Mouse (Mus musculus): Measurements from ENCODE around the gene Ypel1. TPM values are rescaled to one million over a fixed set of nuclear protein-coding genes. Genes with fewer than 3 reads are reported as not detected.

The Ypel1 gene
- polyA plus RNA-seq, 1 experiment from 2014 or later, result 32.5 TPM

DNA sequence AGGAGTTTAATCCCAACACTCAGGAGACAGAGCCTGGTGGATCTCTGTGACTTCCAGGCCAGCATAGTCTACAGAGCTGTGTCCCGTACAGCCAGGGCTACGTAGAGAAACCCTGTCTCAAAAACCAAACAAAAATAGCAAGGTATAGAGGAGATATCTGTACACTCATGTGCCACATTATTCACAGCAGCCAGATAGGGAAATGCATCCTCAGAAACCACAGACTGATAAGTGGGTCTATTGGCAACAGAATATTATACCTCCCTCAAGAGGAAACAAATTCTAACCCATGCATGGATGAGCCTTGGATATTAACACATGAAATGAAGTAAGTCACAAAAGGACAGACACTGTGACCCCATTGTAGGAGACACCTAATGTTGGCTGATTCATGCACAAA, 1.9 kb upstream of the Ypel1 start:
- H3K4me3 ChIP-seq (replicated peaks; ENCODE audit: low read depth, low read length), result no peak overlapping the region
- no peaks in the 10 kb centered on the region for H3K36me3 ChIP-seq (ENCODE audit: insufficient read depth, low read length)
- H3K4me2 ChIP-seq (ENCODE audit: low read length), result no peak overlapping the region
- H3K9me3 ChIP-seq (replicated peaks; ENCODE audit: low read length), result no peaks in the 10 kb centered on the region
- TF ChIP-seq CTCF (IDR thresholded peaks at IDR 0.05; ENCODE audit: low read depth), result no peak
- ATAC-seq (replicated peaks; ENCODE audit: low FRiP score, low read depth) (no peak), DNase-seq (ENCODE audit: low spot score) (no peak)
- no peaks in the 10 kb centered on the region for H3K27me3 ChIP-seq (ENCODE audit: insufficient read depth, low read length)
- H3K4me1 ChIP-seq (replicated peaks; ENCODE audit: insufficient read depth, low read length), result no peaks in the 10 kb centered on the region
- no peak overlapping the region for H3K27ac ChIP-seq
- WGBS, result 87% methylated on average over 2 of the region's 2 CpGs
- H3K9ac ChIP-seq (ENCODE audit: low read depth, low read length), result no peak overlapping the region

DNA sequence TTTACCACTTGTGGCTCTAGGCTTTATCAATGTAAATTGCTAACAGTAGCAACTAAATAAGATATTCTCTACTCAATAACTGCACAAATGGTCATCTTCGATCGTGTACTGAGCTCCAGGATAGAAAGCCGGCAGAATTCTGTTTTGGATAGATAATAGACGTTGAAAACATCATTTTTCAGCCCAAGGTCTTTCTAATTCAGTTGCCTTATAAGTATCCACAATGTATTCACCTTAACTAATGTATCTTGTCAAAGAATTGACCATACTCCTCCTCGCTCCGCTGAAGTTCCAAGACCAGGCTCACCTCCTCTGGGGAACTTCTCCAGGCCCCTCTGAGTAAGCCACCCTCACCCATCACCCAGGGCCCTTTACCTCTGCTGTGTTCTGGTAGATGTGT, 1.2 kb downstream of the Ypel1 start:
- no peak for DNase-seq (ENCODE audit: low spot score)
- Histone ChIP-seq H3K9ac (ENCODE audit: low read depth, low read length) (no peak overlapping the region), H3K36me3 (ENCODE audit: insufficient read depth, low read length) (no peaks in the 10 kb centered on the region)

DNA sequence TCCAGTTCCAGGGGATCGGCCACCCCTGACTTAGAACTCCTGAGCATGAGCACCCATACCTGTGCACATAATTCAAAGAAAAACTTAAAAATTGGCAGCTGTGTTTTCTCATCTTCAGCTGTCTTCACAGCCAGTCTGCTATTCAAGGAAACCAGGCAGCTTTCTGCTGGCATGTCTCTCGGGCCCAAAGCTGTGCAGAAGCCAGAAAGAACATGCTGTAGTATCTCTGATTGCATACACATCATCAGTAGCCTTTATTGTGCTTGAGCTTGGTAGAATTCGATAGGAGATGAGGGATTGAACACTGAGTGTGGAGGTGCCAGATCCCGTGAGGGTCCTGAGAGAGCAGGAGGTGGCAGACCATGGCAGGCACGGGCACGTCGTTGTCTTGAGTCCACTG, 3.5 kb downstream of the Ypel1 start:
- Histone ChIP-seq H3K4me2 (ENCODE audit: low read length) (no peak overlapping the region), H3K4me3 (replicated peaks; ENCODE audit: low read depth, low read length) (no peak overlapping the region), H3K36me3 (ENCODE audit: insufficient read depth, low read length) (no peaks in the 10 kb centered on the region), H3K4me1 (replicated peaks; ENCODE audit: insufficient read depth, low read length) (no peaks in the 10 kb centered on the region), H3K9me3 (replicated peaks; ENCODE audit: low read length) (no peaks in the 10 kb centered on the region), H3K27ac (no peak overlapping the region), H3K9ac (ENCODE audit: low read depth, low read length) (no peak overlapping the region), H3K27me3 (ENCODE audit: insufficient read depth, low read length) (no peaks in the 10 kb centered on the region)
- no peak for TF ChIP-seq CTCF (IDR thresholded peaks at IDR 0.05; ENCODE audit: low read depth)
- 85% methylated on average over 7 of the region's 7 CpGs for WGBS
- ATAC-seq (replicated peaks; ENCODE audit: low FRiP score, low read depth), result no peak
- no peak for DNase-seq (ENCODE audit: low spot score)

More for the DNA sequence above, 1.2 kb downstream of the Ypel1 start:
- ATAC-seq (replicated peaks; ENCODE audit: low FRiP score, low read depth), result no peak
- no peak overlapping the region for H3K27ac ChIP-seq
- peak overlapping the region; percentile 89 for H3K4me2 ChIP-seq (ENCODE audit: low read length)
- no peak for TF ChIP-seq CTCF (IDR thresholded peaks at IDR 0.05; ENCODE audit: low read depth)
- no peaks in the 10 kb centered on the region for H3K4me1 ChIP-seq (replicated peaks; ENCODE audit: insufficient read depth, low read length)
- H3K27me3 ChIP-seq (ENCODE audit: insufficient read depth, low read length), result no peaks in the 10 kb centered on the region
- 48% methylated on average over 6 of the region's 6 CpGs for WGBS
- H3K4me3 ChIP-seq (replicated peaks; ENCODE audit: low read depth, low read length), result peak overlapping the region; percentile 80
- no peaks in the 10 kb centered on the region for H3K9me3 ChIP-seq (replicated peaks; ENCODE audit: low read length)

DNA sequence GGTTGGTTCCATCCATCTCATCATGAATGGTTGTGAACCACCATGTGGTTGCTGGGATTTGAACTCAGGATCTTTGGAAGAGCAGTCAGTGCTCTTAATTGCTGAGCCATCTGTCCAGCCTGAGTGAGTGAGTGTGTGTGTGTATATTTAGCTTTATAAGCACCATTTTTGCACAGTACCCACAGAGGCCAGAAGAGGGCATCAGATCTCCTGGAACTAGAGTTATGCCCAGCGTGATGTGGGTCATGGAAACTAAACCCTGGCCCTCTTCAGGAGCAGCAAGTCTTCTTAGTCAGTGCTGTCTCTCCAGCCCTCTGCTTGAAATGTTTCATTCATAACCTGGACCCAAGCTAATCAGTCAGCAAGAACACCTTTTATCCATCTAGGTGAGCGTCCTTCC, 6.8 kb downstream of the Ypel1 start:
- Histone ChIP-seq H3K4me1 (replicated peaks; ENCODE audit: insufficient read depth, low read length) (no peaks in the 10 kb centered on the region), H3K4me2 (ENCODE audit: low read length) (no peak overlapping the region), H3K27ac (no peak overlapping the region), H3K9me3 (replicated peaks; ENCODE audit: low read length) (no peaks in the 10 kb centered on the region), H3K9ac (ENCODE audit: low read depth, low read length) (no peak overlapping the region), H3K4me3 (replicated peaks; ENCODE audit: low read depth, low read length) (no peak overlapping the region), H3K27me3 (ENCODE audit: insufficient read depth, low read length) (no peaks in the 10 kb centered on the region), H3K36me3 (ENCODE audit: insufficient read depth, low read length) (peaks cover 4% of the 10 kb centered on the region; the same call in 1 of the 2 replicates)
- DNase-seq (ENCODE audit: low spot score), result no peak
- WGBS, result 98% methylated on average over 2 of the region's 2 CpGs
- no peak for ATAC-seq (replicated peaks; ENCODE audit: low FRiP score, low read depth)
- peak; percentile 33; the same call in 1 of the 2 replicates for TF ChIP-seq CTCF (IDR thresholded peaks at IDR 0.05; ENCODE audit: low read depth)

DNA sequence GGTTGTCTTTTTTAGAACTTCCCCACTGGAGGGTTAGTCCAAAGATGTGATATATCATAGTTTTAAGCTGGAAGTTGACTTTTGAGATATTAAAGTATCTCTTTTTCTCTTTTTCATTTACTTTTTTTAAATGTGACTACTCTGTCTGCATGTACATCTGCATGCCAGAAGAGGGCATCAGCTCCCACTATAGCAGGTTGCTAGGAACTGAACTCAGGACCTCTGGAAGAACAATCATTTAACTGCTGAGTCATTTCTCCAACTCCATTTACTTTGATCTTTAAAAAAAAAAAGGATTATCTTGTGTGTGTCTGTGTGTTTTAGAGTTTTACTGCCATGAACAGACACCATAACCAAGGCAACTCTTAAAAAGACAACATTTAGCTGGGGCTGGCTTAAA, 7.4 kb downstream of the Ypel1 start:
- no peaks in the 10 kb centered on the region for H3K4me1 ChIP-seq (replicated peaks; ENCODE audit: insufficient read depth, low read length)
- H3K9ac ChIP-seq (ENCODE audit: low read depth, low read length), result no peak overlapping the region
- DNase-seq (ENCODE audit: low spot score) (no peak), ATAC-seq (replicated peaks; ENCODE audit: low FRiP score, low read depth) (no peak)
- peaks cover 4% of the 10 kb centered on the region; the same call in 1 of the 2 replicates for H3K36me3 ChIP-seq (ENCODE audit: insufficient read depth, low read length)
- H3K4me2 ChIP-seq (ENCODE audit: low read length), result no peak overlapping the region
- no peaks in the 10 kb centered on the region for H3K27me3 ChIP-seq (ENCODE audit: insufficient read depth, low read length)
- no peak for TF ChIP-seq CTCF (IDR thresholded peaks at IDR 0.05; ENCODE audit: low read depth)
- H3K27ac ChIP-seq, result no peak overlapping the region
- no peaks in the 10 kb centered on the region for H3K9me3 ChIP-seq (replicated peaks; ENCODE audit: low read length)
- H3K4me3 ChIP-seq (replicated peaks; ENCODE audit: low read depth, low read length), result no peak overlapping the region

DNA sequence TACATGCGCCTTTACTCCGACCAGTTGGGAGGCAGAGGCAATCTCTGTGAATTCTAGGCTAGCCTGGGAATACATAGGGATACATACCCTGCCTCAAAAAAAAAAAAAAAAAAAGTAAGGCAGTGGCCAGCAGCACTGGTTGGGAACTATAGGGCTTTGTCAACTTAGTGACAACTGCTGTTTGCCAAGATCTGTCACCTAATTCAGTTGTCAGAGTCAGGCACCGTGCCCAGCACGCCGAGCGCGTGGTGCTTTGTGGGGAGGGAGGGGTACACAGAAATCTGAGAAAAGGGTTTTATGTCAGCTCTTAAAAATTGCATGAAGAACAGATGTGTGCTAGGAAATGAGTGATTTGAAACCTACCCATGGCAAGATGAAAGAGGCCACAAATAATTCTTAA, 8.6 kb downstream of the Ypel1 start:
- H3K4me3 ChIP-seq (replicated peaks; ENCODE audit: low read depth, low read length), result no peak overlapping the region
- no peak overlapping the region for H3K9ac ChIP-seq (ENCODE audit: low read depth, low read length)
- peaks cover 10% of the 10 kb centered on the region; the same call in 1 of the 2 replicates for H3K36me3 ChIP-seq (ENCODE audit: insufficient read depth, low read length)
- DNase-seq (ENCODE audit: low spot score) (no peak), ATAC-seq (replicated peaks; ENCODE audit: low FRiP score, low read depth) (no peak)
- no peaks in the 10 kb centered on the region for H3K27me3 ChIP-seq (ENCODE audit: insufficient read depth, low read length)
- no peak for TF ChIP-seq CTCF (IDR thresholded peaks at IDR 0.05; ENCODE audit: low read depth)
- WGBS, result 82% methylated on average over 7 of the region's 7 CpGs
- no peak overlapping the region for H3K4me2 ChIP-seq (ENCODE audit: low read length)
- no peaks in the 10 kb centered on the region for H3K4me1 ChIP-seq (replicated peaks; ENCODE audit: insufficient read depth, low read length)
- no peaks in the 10 kb centered on the region for H3K9me3 ChIP-seq (replicated peaks; ENCODE audit: low read length)
- no peak overlapping the region for H3K27ac ChIP-seq

DNA sequence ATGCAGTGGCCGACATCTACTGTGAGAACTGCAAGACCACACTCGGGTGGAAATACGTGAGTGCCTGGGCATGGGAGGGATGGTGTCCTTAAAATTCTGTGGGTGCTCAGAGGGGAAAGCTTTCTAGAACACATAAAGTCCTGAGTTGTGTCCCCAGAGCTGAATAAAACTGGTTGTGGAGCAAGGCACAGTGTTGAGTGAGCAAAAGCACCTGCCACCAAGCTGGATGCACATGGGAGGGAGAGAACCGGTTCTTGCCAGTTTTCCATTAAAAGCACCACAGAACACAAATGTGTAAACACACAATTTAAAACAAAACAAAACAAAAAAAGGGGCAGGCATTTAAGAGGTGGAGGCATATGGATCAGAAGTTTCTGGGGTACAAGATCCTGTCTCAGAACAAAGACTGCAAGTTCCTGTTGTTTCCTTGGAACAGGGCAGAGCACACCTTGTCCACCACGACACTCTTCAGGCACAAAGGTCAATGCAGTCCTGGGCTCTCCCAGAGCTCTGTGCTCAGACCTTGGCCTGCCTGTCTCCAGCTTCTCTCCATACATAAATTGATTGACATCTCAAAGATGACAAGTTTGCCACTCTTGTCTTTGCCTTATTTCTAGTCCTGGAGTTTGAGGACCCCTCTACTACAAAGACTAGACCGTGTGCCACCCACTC, 12.8 kb downstream of the Ypel1 start:
- ATAC-seq (replicated peaks; ENCODE audit: low FRiP score, low read depth) (peak; percentile 34; the same call in 1 of the 2 replicates), DNase-seq (ENCODE audit: low spot score) (no peak)
- WGBS, result 92% methylated on average over 6 of the region's 6 CpGs
- no peak overlapping the region for H3K4me3 ChIP-seq (replicated peaks; ENCODE audit: low read depth, low read length)
- H3K27ac ChIP-seq, result peak overlapping the region; percentile 0; the same call in 1 of the 2 replicates
- no peak for TF ChIP-seq CTCF (IDR thresholded peaks at IDR 0.05; ENCODE audit: low read depth)
- no peaks in the 10 kb centered on the region for H3K9me3 ChIP-seq (replicated peaks; ENCODE audit: low read length)
- H3K4me1 ChIP-seq (replicated peaks; ENCODE audit: insufficient read depth, low read length), result no peaks in the 10 kb centered on the region
- H3K36me3 ChIP-seq (ENCODE audit: insufficient read depth, low read length), result peaks cover 39% of the 10 kb centered on the region
- no peak overlapping the region for H3K4me2 ChIP-seq (ENCODE audit: low read length)
- no peak overlapping the region for H3K9ac ChIP-seq (ENCODE audit: low read depth, low read length)
- H3K27me3 ChIP-seq (ENCODE audit: insufficient read depth, low read length), result no peaks in the 10 kb centered on the region
